Mouse (Mus musculus) hindbrain, embryonic 14.5 days (tissue): Measurements from ENCODE around the gene Tuba1c. TPM values are rescaled to one million over a fixed set of nuclear protein-coding genes. Genes with fewer than 3 reads are reported as not detected.

Source experiments
- ATAC-seq: fragments of 200-750 bp; cut with Nextera tagmentation; 2 replicates; pipeline ENCODE4 v1.8.0; 2017; ENCODE audit warnings: moderate number of reproducible peaks, mild to moderate bottlenecking, moderate TSS enrichment, moderate library complexity; ENCODE audit not compliant: low FRiP score
- DNase-seq: peaks from one replicate; pipeline ENCODE4 v3.0.0-alpha.2; 2015; ENCODE audit warnings: low spot score
- H3K27ac ChIP-seq: fragments of 300-500 bp; sonication (generic); 2 replicates; pipeline ENCODE4 v1.5.1; 2014; ENCODE audit warnings: mild to moderate bottlenecking, moderate library complexity
- H3K27me3 ChIP-seq: fragments of 300-500 bp; sonication (generic); 2 replicates; pipeline ENCODE4 v1.6.1; 2014; ENCODE audit warnings: mild to moderate bottlenecking, low read length, mixed read lengths; ENCODE audit not compliant: control insufficient read depth, insufficient read depth
- H3K36me3 ChIP-seq: fragments of 300-500 bp; sonication (generic); replicated peaks from 2 replicates; pipeline ENCODE4 v1.6.1; 2014; ENCODE audit not compliant: control insufficient read depth, insufficient read depth
- H3K4me1 ChIP-seq: fragments of 300-500 bp; sonication (generic); replicated peaks from 2 replicates; pipeline ENCODE4 v1.6.1; 2014; ENCODE audit warnings: antibody characterized with exemption, low read length, mixed read lengths; ENCODE audit not compliant: control insufficient read depth, insufficient read depth
- H3K4me2 ChIP-seq: fragments of 300-500 bp; sonication (generic); replicated peaks from 2 replicates; pipeline ENCODE4 v1.6.1; 2014; ENCODE audit warnings: mild to moderate bottlenecking, moderate library complexity
- H3K4me3 ChIP-seq: fragments of 300-500 bp; sonication (generic); replicated peaks from 2 replicates; pipeline ENCODE4 v1.5.1; 2014; ENCODE audit warnings: mild to moderate bottlenecking, low read length
- H3K9ac ChIP-seq: fragments of 300-500 bp; sonication (generic); 2 replicates; pipeline ENCODE4 v1.6.1; 2014
- H3K9me3 ChIP-seq: fragments of 300-500 bp; sonication (generic); 2 replicates; pipeline ENCODE4 v1.6.1; 2016; ENCODE audit warnings: low read length; ENCODE audit not compliant: control insufficient read depth
- WGBS: fragments of 180-500 bp; shearing (Covaris S2); extraction: QIAGEN DNeasy Blood & Tissue Kit; methylation state at CpG from one replicate; pipeline ENCODE4 v1.1.7; 2014; 5-methylcytosine and 5-hydroxymethylcytosine counted together
- microRNA-seq: library from miRNA; unstranded; fragments of <30 nt; microRNA quantifications from one replicate; pipeline ENCODE4, GENCODE M21; 2016
- polyA plus RNA-seq: library from polyadenylated mRNA; unstranded; fragments of >200 nt; fragmentation: Nextera tagmentation; extraction: Ambion mirVana; gene quantifications from 2 replicates; pipeline ENCODE4 v1.2.1, GENCODE M21; 2014

The Tuba1c gene
- polyA plus RNA-seq, 1 experiment from 2014 or later, result 24.2 TPM

DNA sequence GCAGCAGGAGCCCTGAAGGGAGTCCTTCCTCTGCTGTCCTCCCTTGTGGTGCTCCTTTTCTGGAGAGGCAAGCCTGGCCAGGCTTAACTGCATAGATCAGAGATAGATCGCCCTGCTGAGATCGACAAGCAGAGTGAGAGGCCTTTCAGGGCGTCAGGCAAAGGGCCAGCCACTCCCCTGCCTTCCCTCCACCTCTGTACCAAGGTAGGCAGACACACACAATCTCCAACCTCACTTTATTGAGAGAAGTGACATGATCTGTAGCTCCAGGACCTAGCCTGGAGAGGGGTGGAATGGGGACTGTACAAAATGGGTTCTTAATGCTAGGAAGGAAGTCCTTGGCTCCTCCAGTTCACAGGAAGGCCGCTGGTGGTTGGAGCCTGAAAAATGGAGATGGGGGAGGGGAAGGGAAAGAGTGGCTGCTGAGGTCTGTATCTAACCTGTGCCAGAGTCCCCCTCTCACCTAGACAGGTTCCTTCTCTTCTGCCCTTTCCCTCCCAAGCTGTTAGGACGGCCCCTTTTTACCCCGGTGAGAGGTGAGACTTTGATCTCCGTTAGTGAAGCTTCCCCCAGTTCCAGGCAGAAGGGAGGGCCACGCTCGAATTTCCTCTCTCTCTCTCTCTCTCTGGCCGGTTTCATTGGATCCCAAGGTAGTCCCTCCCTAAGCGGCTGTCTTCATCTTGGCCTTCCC, 54.3 kb downstream of the Tuba1c start:
- Histone ChIP-seq H3K9ac (no peak overlapping the region), H3K27ac (no peak overlapping the region), H3K4me3 (no peak overlapping the region), H3K36me3 (no peaks in the 10 kb centered on the region), H3K4me2 (no peak overlapping the region; the same call in 1 of the 2 replicates), H3K9me3 (no peaks in the 10 kb centered on the region), H3K27me3 (peaks cover 55% of the 10 kb centered on the region), H3K4me1 (peaks cover 10% of the 10 kb centered on the region; the same call in 1 of the 2 replicates)
- ATAC-seq, result no peak
- DNase-seq, result no peak
- 7% methylated on average over 11 of the region's 11 CpGs for WGBS

DNA sequence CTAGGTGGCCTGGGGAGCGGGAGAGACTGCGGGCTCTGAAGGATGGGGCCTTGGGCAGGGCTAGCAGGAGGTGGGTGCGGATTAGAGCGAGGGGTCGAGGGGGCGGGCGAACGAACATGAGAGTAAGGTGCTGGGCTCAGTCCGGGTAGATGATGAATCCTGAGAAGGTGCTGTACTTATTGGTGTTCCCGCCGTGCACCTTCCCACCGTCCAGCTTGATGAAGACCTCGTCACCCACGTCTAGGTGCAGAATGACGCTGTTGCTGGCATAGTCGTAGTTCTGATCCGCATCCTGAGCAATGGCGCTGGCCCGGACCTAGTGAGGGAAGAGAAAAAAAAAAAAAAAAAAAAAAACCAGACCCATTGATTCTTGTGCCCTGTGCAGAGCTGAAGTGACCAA, 54.9 kb downstream of the Tuba1c start:
- Histone ChIP-seq H3K4me3 (no peak overlapping the region), H3K9ac (no peak overlapping the region), H3K27ac (no peak overlapping the region), H3K27me3 (peaks cover 62% of the 10 kb centered on the region), H3K9me3 (no peaks in the 10 kb centered on the region), H3K4me1 (peaks cover 13% of the 10 kb centered on the region; the same call in 1 of the 2 replicates), H3K36me3 (no peaks in the 10 kb centered on the region), H3K4me2 (no peak overlapping the region; the same call in 1 of the 2 replicates)
- DNase-seq (no peak), ATAC-seq (no peak)
- 9% methylated on average over 18 of the region's 19 CpGs for WGBS

DNA sequence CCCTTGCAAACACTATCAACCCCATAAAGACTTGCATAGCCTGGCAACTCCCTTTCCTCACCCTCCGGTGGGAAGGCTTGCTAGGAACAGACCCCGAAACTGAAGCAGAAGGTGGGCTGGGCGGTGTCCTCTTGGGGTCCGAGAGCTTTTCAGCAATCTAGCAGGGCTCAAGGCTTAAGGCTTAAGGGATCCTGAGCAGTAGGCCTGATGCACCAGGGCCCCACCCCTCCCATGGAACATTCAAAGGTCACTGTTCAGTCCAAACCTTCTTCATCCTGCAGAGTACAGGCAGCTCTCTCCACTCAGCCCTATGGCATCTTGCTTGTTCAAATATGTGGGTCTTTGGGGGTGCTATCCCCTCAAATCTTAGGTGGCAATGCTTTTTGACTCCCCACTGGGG, 56.3 kb downstream of the Tuba1c start:
- H3K4me2 ChIP-seq, result peak overlapping the region; percentile 12; the same call in 1 of the 2 replicates
- ATAC-seq, result no peak
- no peak overlapping the region for H3K4me3 ChIP-seq
- H3K27me3 ChIP-seq, result peaks cover 66% of the 10 kb centered on the region
- H3K4me1 ChIP-seq, result peaks cover 13% of the 10 kb centered on the region; the same call in 1 of the 2 replicates
- no peaks in the 10 kb centered on the region for H3K9me3 ChIP-seq
- WGBS, result 71% methylated on average over 4 of the region's 4 CpGs
- H3K9ac ChIP-seq, result no peak overlapping the region
- no peak overlapping the region for H3K27ac ChIP-seq
- H3K36me3 ChIP-seq, result no peaks in the 10 kb centered on the region
- DNase-seq, result no peak

DNA sequence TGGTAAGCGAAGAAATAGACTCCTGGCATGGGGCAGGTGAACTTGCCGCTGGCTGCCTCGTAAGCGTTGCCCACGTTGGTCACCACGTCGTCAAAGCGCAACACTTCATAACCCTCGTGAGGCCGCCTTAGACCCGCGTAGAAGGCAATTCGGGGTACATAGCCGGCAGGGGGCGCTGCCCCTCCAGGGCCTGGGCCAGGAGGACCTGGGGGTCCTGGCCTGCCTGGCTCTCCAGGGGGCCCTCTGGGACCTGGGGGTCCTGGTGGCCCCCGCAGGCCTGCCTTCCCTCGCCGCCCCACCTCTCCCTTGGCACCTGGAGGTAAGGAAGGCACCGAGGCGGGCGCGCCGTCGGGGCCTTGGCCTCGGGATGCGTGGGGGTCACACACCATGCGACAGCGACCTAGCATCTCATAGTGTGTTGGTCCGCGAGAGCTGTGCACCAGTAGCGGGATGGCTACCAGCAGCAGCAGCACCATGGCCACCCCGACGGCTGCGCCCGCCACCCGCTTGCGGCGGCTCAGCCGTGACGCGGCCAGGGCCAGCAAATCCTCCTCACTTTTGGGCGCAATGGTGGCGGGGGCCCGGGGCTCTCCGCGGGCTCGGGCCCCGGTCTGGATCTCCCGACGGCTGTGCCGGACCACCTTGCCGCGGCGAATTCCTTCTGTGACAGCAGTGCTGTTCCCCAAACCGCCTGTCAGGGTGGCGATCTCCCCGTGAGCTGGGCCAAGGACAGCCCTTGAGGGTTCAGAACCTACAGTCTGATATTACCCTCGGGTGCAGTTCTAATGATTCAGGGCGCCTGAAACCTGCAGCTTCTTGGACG, 57.8 kb downstream of the Tuba1c start, which contains the start of gene C1ql4:
C1ql4 (minus strand) TSS at position 565 of the 823 bp plus-strand sequence.
- no peak for DNase-seq
- peak within 1 kb of the TSS; percentile 24 for H3K4me3 ChIP-seq
- peak within 1 kb of the TSS; percentile 46 for H3K4me2 ChIP-seq
- H3K27me3 ChIP-seq, result peaks cover 72% of the 10 kb centered on the region
- H3K27ac ChIP-seq, result no peak within 1 kb of the TSS
- no peaks in the 10 kb centered on the region for H3K36me3 ChIP-seq
- ATAC-seq, result no peak
- WGBS, result 7% methylated on average over 60 of the region's 60 CpGs
- H3K4me1 ChIP-seq, result peaks cover 13% of the 10 kb centered on the region; the same call in 1 of the 2 replicates
- no peaks in the 10 kb centered on the region for H3K9me3 ChIP-seq
- peak within 1 kb of the TSS; percentile 39; the same call in 1 of the 2 replicates for H3K9ac ChIP-seq

Small RNAs within 50 kb of the gene (microRNA-seq; reads per million reads assigned to microRNA genes)
- gene Mir6960, result 0.65 reads per million

Other genes with a start within 250 kb of the Tuba1c start
- gene Wnt1, start 240.0 kb upstream of the Tuba1c start, polyA plus RNA-seq, result 1.9 and 2.1 TPM in 2 replicates
- 0.59 and 0.64 TPM in 2 replicates for gene Ddn, start 220.4 kb upstream of the Tuba1c start, polyA plus RNA-seq
- 59.0 and 65.3 TPM in 2 replicates for gene Prkag1, start 198.4 kb upstream of the Tuba1c start, polyA plus RNA-seq
- gene Kmt2d, start 158.7 kb upstream of the Tuba1c start, polyA plus RNA-seq, result 12.9 and 14.9 TPM in 2 replicates
- gene Rhebl1, start 135.4 kb upstream of the Tuba1c start, polyA plus RNA-seq, result 19.4 and 19.8 TPM in 2 replicates
- gene Dhh, start 131.4 kb upstream of the Tuba1c start, polyA plus RNA-seq, result 1.1 and 1.4 TPM in 2 replicates
- gene Lmbr1l, start 111.7 kb upstream of the Tuba1c start, polyA plus RNA-seq, result 6.4 and 8.1 TPM in 2 replicates
- 1,223 and 1,455 TPM in 2 replicates for gene Tuba1b, start 95.3 kb upstream of the Tuba1c start, polyA plus RNA-seq
- gene Gm49450, start 76.3 kb upstream of the Tuba1c start, polyA plus RNA-seq, result not detected in 2 replicates
- gene Tuba1a, start 76.2 kb upstream of the Tuba1c start, polyA plus RNA-seq, result 14,408 and 15,410 TPM in 2 replicates
- 77.9 and 79.5 TPM in 2 replicates for gene Prph, start 25.3 kb downstream of the Tuba1c start, polyA plus RNA-seq
- 3.7 and 4.0 TPM in 2 replicates for gene Troap, start 44.7 kb downstream of the Tuba1c start, polyA plus RNA-seq
- 4.7 and 6.6 TPM in 2 replicates for gene C1ql4, start 57.9 kb downstream of the Tuba1c start, polyA plus RNA-seq
- 0.52 and 1.0 TPM in 2 replicates for gene Dnajc22, start 63.3 kb downstream of the Tuba1c start, polyA plus RNA-seq
- 33.7 and 33.8 TPM in 2 replicates for gene Spats2, start 96.0 kb downstream of the Tuba1c start, polyA plus RNA-seq
- gene Kcnh3, start 195.0 kb downstream of the Tuba1c start, polyA plus RNA-seq, result 0.81 and 0.96 TPM in 2 replicates
- gene Mcrs1, start 222.1 kb downstream of the Tuba1c start, polyA plus RNA-seq, result 200 and 205 TPM in 2 replicates